Mouse (Mus musculus): Measurements from ENCODE around the gene Mtss1l. TPM values are rescaled to one million over a fixed set of nuclear protein-coding genes. Genes with fewer than 3 reads are reported as not detected.

The Mtss1l gene
- polyA plus RNA-seq, 1 experiment = 23.0 TPM

DNA sequence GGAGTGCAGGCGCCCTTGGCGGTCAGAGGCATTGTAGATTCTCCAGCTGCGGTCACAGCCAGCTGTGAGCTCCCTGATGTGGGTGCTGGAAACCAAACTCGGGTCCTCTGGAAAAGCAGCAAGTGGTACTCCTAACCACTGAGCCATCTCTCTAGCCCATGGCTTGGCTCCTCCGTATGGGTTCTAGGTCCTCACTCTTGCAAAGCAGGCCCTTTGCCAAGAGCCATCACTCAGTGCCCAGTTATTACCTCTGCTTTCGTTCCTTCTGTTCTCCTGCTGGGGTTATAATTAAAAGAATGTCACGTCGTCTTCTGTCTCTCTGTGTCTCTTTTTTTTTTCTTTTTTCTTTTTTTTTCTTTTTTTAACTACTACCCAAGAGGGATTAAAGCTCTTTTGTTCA, 11.8 kb downstream of the Mtss1l start:
- no peaks in the 10 kb centered on the region for H3K36me3 ChIP-seq (ENCODE audit: control insufficient read depth, insufficient read depth, low read length)

DNA sequence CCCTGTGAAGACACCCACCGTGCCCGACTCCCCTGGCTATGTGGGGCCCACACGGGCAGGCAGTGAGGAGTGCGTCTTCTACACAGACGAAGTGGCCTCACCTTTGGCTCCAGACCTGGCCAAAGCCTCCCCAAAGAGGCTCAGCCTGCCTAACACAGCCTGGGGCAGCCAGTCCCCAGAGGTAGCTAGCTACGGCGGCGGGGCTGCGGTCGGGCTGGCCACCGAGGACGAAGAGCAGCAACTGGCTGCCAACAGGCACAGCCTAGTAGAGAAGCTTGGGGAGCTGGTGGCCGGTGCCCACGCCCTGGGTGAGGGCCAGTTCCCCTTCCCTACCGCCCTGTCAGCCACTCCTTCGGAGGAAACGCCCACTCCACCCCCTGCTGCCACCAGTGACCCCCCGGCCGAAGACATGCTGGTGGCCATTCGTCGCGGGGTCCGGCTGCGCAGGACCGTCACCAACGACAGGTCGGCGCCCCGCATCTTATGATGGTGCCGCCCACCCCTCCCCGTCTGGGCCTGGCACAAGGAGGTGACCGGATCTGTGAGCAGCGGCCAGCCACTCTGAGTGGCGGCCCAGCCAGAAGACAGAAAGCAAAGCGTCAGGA, 17.4 kb downstream of the Mtss1l start:
- Histone ChIP-seq H3K27me3 (replicated peaks; ENCODE audit: control insufficient read depth, insufficient read depth, low read length) (no peaks in the 10 kb centered on the region), H3K27ac (ENCODE audit: insufficient read depth, low read depth, low read length) (no peak overlapping the region), H3K4me3 (ENCODE audit: insufficient read depth, low read depth, low read length) (no peak overlapping the region), H3K36me3 (ENCODE audit: control insufficient read depth, insufficient read depth, low read length) (no peaks in the 10 kb centered on the region), H3K4me1 (ENCODE audit: control insufficient read depth, insufficient read depth, low read length) (no peaks in the 10 kb centered on the region)
- no peak for DNase-seq
- WGBS = 92% methylated on average over 35 of the region's 35 CpGs
- no peak for TF ChIP-seq POLR2A (IDR thresholded peaks at IDR 0.05; ENCODE audit: low read depth, low read length)
- TF ChIP-seq CTCF (conservative IDR thresholded peaks at IDR 0.05; ENCODE audit: insufficient read depth, insufficient read length, low read depth, low read length) = no peak

More for the DNA sequence above, 11.8 kb downstream of the Mtss1l start:
- H3K4me3 ChIP-seq (ENCODE audit: insufficient read depth, low read depth, low read length) = no peak overlapping the region
- no peak overlapping the region for H3K27ac ChIP-seq (ENCODE audit: insufficient read depth, low read depth, low read length)
- TF ChIP-seq POLR2A (IDR thresholded peaks at IDR 0.05; ENCODE audit: low read depth, low read length) (no peak), CTCF (conservative IDR thresholded peaks at IDR 0.05; ENCODE audit: insufficient read depth, insufficient read length, low read depth, low read length) (no peak)
- 78% methylated on average over 8 of the region's 8 CpGs for WGBS
- H3K27me3 ChIP-seq (replicated peaks; ENCODE audit: control insufficient read depth, insufficient read depth, low read length) = no peaks in the 10 kb centered on the region
- H3K4me1 ChIP-seq (ENCODE audit: control insufficient read depth, insufficient read depth, low read length) = no peaks in the 10 kb centered on the region
- DNase-seq = no peak

DNA sequence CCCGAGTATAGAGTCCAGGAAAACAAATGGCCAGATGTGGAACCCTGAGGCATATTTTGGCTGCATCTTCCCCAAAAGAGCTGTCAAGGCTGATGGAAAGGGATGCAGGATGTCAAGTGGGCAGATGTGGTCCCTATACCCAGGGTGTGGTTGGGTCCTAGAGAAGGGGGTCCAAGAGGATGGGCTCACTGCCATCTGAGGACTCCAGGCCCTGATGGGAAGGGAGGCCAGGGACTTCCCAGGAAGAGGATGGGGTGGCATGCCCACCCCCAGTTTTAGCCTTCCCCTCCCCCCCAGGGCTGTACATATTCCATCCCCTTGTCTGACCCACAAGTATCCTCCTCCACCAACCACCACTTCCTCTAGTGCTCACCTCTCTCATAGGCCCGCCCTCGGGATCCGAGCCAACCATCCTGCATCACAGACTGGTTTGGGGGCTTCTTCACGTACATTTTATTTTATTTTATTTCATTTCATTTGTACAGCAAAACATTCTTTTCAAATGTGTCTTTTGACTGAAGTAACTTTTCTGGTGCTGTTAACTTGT, 19.4 kb downstream of the Mtss1l start:
- no peaks in the 10 kb centered on the region for H3K36me3 ChIP-seq (ENCODE audit: control insufficient read depth, insufficient read depth, low read length)
- no peak for TF ChIP-seq POLR2A (IDR thresholded peaks at IDR 0.05; ENCODE audit: low read depth, low read length)
- no peak for TF ChIP-seq CTCF (conservative IDR thresholded peaks at IDR 0.05; ENCODE audit: insufficient read depth, insufficient read length, low read depth, low read length)
- WGBS = 85% methylated on average over 5 of the region's 5 CpGs

DNA sequence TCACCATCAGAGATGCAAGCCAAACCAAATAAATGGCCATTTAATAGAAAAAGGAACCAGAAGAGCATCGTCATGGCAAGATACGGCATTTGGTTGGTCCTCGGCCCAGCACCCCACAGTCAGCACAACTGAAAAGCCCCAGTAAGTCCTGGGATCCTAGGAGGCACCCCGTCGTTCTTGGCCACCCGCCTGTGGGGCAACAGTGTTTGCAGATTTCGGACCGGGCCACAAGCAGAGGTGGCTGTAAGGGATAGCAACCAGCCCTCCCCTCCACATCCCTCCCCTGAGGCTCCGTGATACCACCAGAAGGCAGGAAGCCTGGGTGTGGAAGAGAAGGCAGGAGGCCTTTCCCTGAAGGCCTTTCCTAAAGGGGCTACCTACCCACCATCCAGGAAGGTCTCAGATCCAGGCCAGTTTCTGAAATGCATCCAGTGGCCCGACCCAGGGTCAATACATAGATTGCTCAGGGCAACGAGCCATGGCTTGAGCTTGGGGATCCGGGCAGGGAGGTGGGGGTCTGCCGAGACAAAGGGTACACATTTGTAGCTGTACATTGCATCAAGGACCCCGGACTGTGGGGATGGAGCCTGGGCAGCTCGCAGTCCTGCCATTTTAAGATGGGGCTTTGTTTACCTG, 20.7 kb downstream of the Mtss1l start:
- no peak overlapping the region for H3K27ac ChIP-seq (ENCODE audit: insufficient read depth, low read depth, low read length)
- 83% methylated on average over 15 of the region's 15 CpGs for WGBS

More for the DNA sequence above, 19.4 kb downstream of the Mtss1l start:
- Histone ChIP-seq H3K4me1 (ENCODE audit: control insufficient read depth, insufficient read depth, low read length) (no peaks in the 10 kb centered on the region), H3K27ac (ENCODE audit: insufficient read depth, low read depth, low read length) (no peak overlapping the region), H3K4me3 (ENCODE audit: insufficient read depth, low read depth, low read length) (no peak overlapping the region), H3K27me3 (replicated peaks; ENCODE audit: control insufficient read depth, insufficient read depth, low read length) (no peaks in the 10 kb centered on the region)
- no peak for DNase-seq

GRCm38 (mm10) chr8:110742452-110742818, 21.2 kb downstream of the Mtss1l start:
- 88% methylated on average over 5 of the region's 5 CpGs for WGBS
- DNase-seq = no peak

More for the DNA sequence above, 20.7 kb downstream of the Mtss1l start:
- no peaks in the 10 kb centered on the region for H3K36me3 ChIP-seq (ENCODE audit: control insufficient read depth, insufficient read depth, low read length)
- DNase-seq = no peak
- no peak overlapping the region for H3K4me3 ChIP-seq (ENCODE audit: insufficient read depth, low read depth, low read length)
- H3K4me1 ChIP-seq (ENCODE audit: control insufficient read depth, insufficient read depth, low read length) = no peaks in the 10 kb centered on the region
- no peaks in the 10 kb centered on the region for H3K27me3 ChIP-seq (replicated peaks; ENCODE audit: control insufficient read depth, insufficient read depth, low read length)
- no peak for TF ChIP-seq CTCF (conservative IDR thresholded peaks at IDR 0.05; ENCODE audit: insufficient read depth, insufficient read length, low read depth, low read length)
- no peak for TF ChIP-seq POLR2A (IDR thresholded peaks at IDR 0.05; ENCODE audit: low read depth, low read length)

DNA sequence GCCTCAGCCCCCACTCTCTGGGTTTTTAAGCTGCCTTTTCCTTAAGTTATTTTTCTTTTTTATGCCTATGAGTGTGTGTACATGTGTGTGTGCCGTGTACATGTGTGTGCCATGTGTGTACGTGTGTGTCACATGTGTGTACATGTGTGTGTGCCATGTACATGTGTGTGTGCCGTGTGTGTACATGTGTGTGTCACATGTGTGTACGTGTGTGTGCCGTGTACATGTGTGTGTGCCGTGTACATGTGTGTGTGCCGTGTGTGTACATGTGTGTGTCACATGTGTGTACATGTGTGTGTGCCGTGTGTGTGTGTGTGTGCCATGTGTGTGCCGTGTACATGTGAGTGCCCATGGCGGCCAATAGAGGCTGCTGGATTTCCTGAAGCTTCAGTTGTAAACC, 23.9 kb downstream of the Mtss1l start:
- no peaks in the 10 kb centered on the region for H3K36me3 ChIP-seq (ENCODE audit: control insufficient read depth, insufficient read depth, low read length)
- H3K27me3 ChIP-seq (replicated peaks; ENCODE audit: control insufficient read depth, insufficient read depth, low read length) = no peaks in the 10 kb centered on the region
- H3K27ac ChIP-seq (ENCODE audit: insufficient read depth, low read depth, low read length) = no peak overlapping the region
- DNase-seq = no peak
- WGBS = 94% methylated on average over 10 of the region's 10 CpGs
- TF ChIP-seq CTCF (conservative IDR thresholded peaks at IDR 0.05; ENCODE audit: insufficient read depth, insufficient read length, low read depth, low read length) (no peak), POLR2A (IDR thresholded peaks at IDR 0.05; ENCODE audit: low read depth, low read length) (no peak)
- no peak overlapping the region for H3K4me3 ChIP-seq (ENCODE audit: insufficient read depth, low read depth, low read length)
- H3K4me1 ChIP-seq (ENCODE audit: control insufficient read depth, insufficient read depth, low read length) = no peaks in the 10 kb centered on the region

More at GRCm38 (mm10) chr8:110742452-110742818, 21.2 kb downstream of the Mtss1l start:
- H3K4me3 ChIP-seq (ENCODE audit: insufficient read depth, low read depth, low read length) = no peak overlapping the region
- H3K27ac ChIP-seq (ENCODE audit: insufficient read depth, low read depth, low read length) = no peak overlapping the region
- H3K36me3 ChIP-seq (ENCODE audit: control insufficient read depth, insufficient read depth, low read length) = no peaks in the 10 kb centered on the region
- H3K4me1 ChIP-seq (ENCODE audit: control insufficient read depth, insufficient read depth, low read length) = no peaks in the 10 kb centered on the region
- no peaks in the 10 kb centered on the region for H3K27me3 ChIP-seq (replicated peaks; ENCODE audit: control insufficient read depth, insufficient read depth, low read length)
- TF ChIP-seq POLR2A (IDR thresholded peaks at IDR 0.05; ENCODE audit: low read depth, low read length) (no peak), CTCF (conservative IDR thresholded peaks at IDR 0.05; ENCODE audit: insufficient read depth, insufficient read length, low read depth, low read length) (no peak)

GRCm38 (mm10) chr8:110746661-110747060, 25.4 kb downstream of the Mtss1l start:
- Histone ChIP-seq H3K4me1 (ENCODE audit: control insufficient read depth, insufficient read depth, low read length) (no peaks in the 10 kb centered on the region), H3K27me3 (replicated peaks; ENCODE audit: control insufficient read depth, insufficient read depth, low read length) (no peaks in the 10 kb centered on the region), H3K27ac (ENCODE audit: insufficient read depth, low read depth, low read length) (no peak overlapping the region), H3K36me3 (ENCODE audit: control insufficient read depth, insufficient read depth, low read length) (no peaks in the 10 kb centered on the region), H3K4me3 (ENCODE audit: insufficient read depth, low read depth, low read length) (no peak overlapping the region)
- DNase-seq = no peak
- no peak for TF ChIP-seq POLR2A (IDR thresholded peaks at IDR 0.05; ENCODE audit: low read depth, low read length)
- no peak for TF ChIP-seq CTCF (conservative IDR thresholded peaks at IDR 0.05; ENCODE audit: insufficient read depth, insufficient read length, low read depth, low read length)
- 50% methylated on average over 9 of the region's 9 CpGs for WGBS

Data from kidney, adult 2 months (tissue).